Mouse (Mus musculus): ENCODE measurements around the gene Dctd.

Dctd gene

GRCm38 (mm10) chr8:48098792-48099191 lies at the start of gene Dctd:
TSS of gene Dctd (plus strand) at chr8:48099092.
- DNase-seq (ENCODE audit: low spot score in 2 of 2): no peak

- no peak for DNase-seq (ENCODE audit: low spot score in 2 of 2)
Observed at GRCm38 (mm10) chr8:48053611-48054010, 45.3 kb upstream of the Dctd start.

DNA sequence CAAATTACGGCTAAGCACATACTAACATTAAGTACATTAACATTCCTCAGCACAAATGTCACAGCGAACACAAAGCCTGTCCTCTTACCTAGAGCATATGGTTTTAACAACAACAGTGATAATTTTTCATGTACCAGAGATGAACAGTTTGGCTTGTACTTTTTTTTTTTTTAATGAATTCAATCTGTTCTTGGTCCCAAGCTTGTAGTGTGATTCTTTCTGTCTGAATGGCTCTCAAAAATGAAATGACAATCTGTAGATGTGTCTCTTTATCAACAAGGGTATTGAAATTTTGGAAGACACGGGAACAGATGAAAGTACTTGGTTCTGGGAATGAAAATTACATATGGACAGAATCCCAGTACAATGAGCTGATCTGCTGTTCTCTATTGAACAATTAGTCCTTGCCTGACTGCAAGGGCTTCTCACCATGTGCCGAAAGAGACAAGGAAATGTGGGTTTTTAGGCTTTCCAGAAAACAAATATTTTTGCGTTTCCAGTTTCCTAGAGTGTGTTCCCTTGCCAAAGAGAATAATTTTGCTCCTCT lies 35.3 kb upstream of the Dctd start:
- no peak for DNase-seq (ENCODE audit: low spot score in 2 of 2)

GRCm38 (mm10) chr8:48074149-48074548 lies 24.7 kb upstream of the Dctd start:
- no peak for DNase-seq (ENCODE audit: low spot score in 2 of 2)

GRCm38 (mm10) chr8:48082343-48082742 lies 16.5 kb upstream of the Dctd start:
- DNase-seq (ENCODE audit: low spot score in 2 of 2): peak in 1 of 2 experiments; percentile 36

- DNase-seq (ENCODE audit: low spot score in 2 of 2): no peak
Observed at GRCm38 (mm10) chr8:48090661-48091060, 8.2 kb upstream of the Dctd start.

DNA sequence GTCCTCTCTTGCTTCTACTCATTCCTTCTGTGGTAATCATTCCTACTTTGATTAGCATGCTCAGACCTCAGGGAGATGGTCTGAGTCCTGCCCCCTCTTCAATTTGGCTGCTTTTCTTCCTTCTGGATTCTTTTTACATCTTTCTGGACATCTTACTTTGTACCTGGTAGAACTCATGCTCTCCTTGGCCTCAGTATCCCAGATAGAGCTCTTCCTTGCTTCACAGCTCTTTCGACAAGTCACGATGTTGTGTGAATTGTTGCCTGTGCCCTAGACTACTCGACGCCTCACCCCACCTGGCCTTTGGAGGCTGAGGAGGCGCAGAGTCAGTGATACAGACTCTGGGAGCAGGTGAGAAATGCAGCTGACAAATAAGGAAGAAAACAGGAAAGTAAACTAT lies 3.5 kb upstream of the Dctd start:
- DNase-seq (ENCODE audit: low spot score in 2 of 2): no peak

GRCm38 (mm10) chr8:48097131-48097794 lies 1.6 kb upstream of the Dctd start:
- peak; percentile 90 for DNase-seq (ENCODE audit: low spot score in 2 of 2)

DNA sequence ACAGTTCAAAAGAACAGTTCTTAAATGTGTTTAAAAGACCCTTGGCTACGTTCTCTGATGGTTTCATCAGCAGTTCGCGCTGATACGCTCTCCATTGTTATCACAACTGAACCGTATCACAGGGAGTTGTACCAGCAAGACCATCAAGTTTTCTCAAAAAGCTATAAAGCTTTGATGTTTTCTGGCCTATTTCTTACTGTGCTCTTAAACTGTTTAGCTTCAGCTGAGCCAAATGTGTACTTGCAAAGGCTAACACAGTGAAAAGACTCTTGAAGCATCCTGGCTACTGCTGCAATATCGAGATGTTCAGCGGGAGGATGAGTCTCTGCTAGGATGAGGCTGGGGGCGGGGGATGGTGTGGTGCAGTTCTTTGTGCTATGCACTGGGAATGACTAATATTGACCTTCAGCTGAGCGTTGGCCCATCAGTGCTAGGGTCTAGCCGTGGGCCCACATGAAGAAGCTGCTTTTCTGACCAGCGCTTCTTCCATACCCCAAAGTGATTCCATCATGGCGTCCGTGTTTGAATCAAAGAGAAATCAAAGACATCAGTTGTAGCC lies 732 bp upstream of the Dctd start:
- DNase-seq (ENCODE audit: low spot score in 2 of 2): peak in 1 of 2 experiments; percentile 31

- DNase-seq (ENCODE audit: low spot score in 2 of 2): no peak
Observed at GRCm38 (mm10) chr8:48100100-48100787, 1.4 kb downstream of the Dctd start.

- no peak for DNase-seq (ENCODE audit: low spot score in 2 of 2)
Observed at GRCm38 (mm10) chr8:48109373-48109855, 10.5 kb downstream of the Dctd start.

- DNase-seq (ENCODE audit: low spot score in 2 of 2): peak; percentile 64 to 67
Observed at GRCm38 (mm10) chr8:48109856-48110780, 11.2 kb downstream of the Dctd start.

DNA sequence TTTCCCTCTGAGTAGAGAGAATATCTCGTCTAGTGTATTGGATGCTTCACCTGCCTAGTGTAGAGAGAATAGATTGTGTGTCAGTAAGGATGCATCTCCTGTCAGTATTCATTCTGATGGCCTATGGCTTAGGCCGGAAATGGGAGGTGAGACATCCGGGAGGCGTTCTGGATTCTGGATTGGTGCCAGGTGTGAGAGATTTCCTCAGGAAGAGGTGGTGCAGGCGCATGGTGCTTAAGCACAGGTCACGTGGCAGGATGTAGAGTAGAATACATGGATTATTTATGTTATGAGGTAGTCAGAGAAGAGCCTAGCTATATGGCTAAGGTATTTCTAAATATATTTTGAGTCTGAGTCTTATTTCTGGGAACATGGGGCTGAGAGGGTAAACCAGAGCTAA lies 15.7 kb downstream of the Dctd start:
- no peak for DNase-seq (ENCODE audit: low spot score in 2 of 2)

DNA sequence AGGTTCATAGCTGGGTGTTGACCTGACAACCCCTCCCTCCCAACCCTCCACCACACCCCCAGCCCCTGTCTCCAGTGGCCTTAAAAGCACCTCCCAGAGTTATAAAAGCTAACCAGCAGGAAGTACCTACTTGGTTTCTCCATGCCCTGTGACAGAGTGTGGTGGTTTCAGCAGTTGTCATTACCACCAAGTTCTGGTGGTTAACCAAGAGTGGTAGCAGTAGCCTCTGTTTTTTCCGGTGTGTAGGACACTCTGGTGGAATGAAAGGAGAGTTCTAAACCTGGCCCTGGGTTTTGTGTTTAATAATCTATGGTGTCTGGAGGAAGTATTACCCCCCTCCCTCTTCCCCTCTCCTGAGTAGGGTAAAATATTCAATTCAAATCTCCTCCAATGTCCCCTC lies 24.1 kb downstream of the Dctd start:
- DNase-seq (ENCODE audit: low spot score in 2 of 2): no peak

GRCm38 (mm10) chr8:48124857-48125256 lies 26.0 kb downstream of the Dctd start:
- DNase-seq (ENCODE audit: low spot score in 2 of 2): no peak

- DNase-seq (ENCODE audit: low spot score in 2 of 2): no peak
Observed at GRCm38 (mm10) chr8:48126954-48127353, 28.1 kb downstream of the Dctd start.

DNA sequence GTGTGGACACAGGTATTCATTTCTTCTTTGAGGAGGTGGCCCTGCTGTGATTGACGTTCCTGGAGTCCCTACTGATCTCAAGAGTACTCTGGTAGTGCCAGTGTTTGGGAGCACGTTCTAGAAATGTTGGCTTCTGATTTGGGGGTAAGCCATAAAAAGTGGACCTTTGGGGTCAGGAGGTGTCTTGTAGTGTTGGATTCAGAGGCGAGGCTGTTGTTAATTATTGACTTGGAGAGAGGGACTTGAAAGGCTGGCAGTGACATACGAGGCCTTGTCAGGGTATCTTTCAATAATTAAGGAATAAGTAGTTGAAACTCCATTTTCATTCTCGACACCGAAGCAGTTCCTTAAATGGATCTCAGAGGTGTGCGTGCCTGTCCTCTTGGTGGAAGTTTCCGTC lies 31.4 kb downstream of the Dctd start:
- no peak for DNase-seq (ENCODE audit: low spot score in 2 of 2)

DNA sequence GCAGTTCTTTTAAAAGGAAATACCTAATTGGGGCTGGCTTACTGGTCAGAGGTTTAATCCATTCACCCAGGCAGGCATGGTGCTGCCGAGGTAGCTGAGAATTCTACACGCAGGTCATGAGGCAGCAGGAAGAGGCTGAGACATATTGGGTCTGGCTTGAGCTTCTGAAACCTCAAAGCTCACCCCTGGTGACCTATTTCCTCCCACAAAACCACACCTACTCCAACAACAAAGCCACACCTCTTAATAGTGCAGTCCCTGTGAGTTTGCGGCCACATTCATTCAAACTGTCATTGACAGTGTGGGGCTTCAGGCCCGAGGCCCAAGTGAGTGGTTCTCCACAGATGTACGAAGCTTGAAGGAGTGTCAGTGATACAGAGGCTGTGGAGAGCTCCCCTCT lies 34.4 kb downstream of the Dctd start:
- DNase-seq (ENCODE audit: low spot score in 2 of 2): no peak

- DNase-seq (ENCODE audit: low spot score in 2 of 2): no peak
Observed at GRCm38 (mm10) chr8:48136804-48137650, 38.1 kb downstream of the Dctd start.

DNA sequence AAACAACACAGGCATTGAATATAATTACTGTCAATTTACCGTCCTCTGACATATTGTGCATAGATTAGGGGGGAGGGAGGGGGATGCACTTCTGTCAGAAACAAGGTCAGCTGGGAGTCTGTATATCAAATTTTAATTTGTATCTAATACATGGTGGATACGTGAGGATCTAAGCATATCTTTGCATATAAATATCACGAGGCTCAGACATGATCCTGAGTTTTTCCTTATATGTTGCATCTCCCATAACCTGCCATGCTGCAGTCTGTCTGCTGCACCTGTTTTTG lies 38.7 kb downstream of the Dctd start:
- no peak for DNase-seq (ENCODE audit: low spot score in 2 of 2)

DNA sequence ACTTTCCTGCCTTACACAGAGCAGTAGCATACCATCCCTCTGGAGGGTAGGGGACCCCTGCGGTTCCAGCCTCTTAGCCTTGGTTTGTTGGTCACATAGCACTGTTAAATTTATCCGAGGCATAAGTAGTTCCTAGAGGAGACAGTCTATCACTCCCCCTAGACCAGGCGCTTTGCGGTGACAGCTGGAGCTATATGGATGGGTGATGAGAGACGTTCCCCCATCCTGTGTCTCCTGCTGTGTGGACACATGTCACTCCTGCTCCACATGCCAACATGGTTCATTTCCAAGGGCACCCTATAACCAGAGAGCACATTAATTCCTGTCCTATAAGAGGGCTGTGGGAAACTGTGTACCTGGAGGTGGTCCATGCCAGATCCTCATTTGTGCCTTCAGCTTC lies 42.1 kb downstream of the Dctd start:
- no peak for DNase-seq (ENCODE audit: low spot score in 2 of 2)
